Mouse (Mus musculus) lung, postnatal 4 days (tissue): ENCODE data around the gene Lin54.
"Not testable (repeated sequence)": the region's sequence is repeated elsewhere in the genome, so short reads cannot be mapped to it uniquely, and the experiment has no call there.

Experiments used
- DNase-seq, 2 experiments: peaks; one replicate each; pipeline ENCODE4 v3.0.0; 2021

Lin54 gene

DNA sequence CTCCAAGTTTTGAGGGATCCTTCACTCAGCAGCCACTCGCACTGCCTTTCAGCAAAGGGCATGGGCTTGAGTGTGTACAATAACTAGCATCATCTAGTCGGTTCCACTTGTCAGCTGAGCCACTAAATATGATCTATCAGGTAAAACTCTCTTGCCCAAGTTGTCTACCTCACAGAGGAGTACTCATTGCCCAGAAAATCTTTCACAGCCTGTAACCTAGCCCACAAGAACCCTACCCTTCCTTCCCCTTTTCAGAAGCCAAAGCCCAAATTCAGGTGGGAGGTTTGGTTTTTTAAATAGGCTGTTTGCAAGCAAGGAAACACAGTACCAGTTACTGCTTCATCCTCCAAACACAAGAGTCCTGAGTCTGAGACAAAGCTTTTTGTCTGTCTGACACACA lies 13.3 kb downstream of the Lin54 start:
- DNase-seq: no peak

DNA sequence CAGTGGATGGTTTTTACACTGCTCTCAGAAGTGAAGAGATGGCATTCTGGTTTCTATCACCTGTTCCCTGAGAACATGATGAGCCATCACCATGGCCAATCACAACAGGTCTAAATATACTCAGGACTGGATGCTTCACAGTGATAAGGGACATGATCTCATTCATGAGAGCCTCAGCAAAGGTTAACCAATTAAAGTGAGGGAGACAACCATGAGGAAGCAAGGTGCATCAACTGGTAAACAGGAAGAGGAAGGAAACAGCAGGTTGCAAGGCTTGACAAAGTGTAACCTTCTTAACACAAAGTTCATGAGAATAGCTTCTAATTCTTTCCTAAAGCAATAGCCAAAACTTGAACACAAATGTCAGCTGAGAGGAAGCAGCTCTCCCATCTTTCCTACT lies 16.9 kb downstream of the Lin54 start:
- DNase-seq: no peak

DNA sequence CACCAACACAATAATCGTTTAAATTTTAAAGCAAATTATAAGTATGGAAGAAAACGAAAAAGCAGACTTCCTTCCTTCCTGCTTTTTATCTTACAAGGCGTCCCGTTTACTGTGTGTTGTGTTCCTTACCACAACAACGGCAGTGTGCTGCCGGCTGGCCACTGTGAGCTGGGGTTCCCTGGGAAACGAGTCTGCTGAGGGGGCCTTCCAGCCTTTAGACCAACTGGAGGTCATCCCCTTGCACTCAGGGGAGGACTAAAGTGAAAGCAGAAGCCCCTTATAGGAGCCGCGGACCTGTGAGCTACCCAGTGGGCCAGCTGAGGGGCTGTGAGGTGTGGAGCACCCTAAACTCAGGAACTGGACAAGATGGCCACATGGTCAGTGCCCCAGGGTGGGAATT lies 22.8 kb downstream of the Lin54 start:
- no peak for DNase-seq

DNA sequence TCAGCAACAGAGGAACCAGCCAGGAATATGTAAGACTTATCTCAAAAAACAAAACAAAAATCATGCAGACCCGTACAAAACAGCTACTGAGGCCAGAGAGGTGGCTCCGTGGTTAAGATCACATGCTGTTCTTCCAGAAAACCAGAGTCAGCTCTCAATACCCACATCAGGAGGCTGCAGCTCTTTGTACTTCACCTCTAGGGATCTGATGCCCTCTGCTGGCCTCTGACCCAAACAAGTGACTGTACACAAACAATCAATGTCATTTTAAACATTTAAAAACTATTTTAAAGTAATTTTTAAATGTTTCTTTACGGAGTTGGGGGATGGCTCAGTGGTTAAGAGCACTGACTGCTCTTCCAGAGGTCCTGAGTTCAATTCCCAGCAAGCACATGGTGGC lies 24.1 kb downstream of the Lin54 start:
- no peak for DNase-seq

DNA sequence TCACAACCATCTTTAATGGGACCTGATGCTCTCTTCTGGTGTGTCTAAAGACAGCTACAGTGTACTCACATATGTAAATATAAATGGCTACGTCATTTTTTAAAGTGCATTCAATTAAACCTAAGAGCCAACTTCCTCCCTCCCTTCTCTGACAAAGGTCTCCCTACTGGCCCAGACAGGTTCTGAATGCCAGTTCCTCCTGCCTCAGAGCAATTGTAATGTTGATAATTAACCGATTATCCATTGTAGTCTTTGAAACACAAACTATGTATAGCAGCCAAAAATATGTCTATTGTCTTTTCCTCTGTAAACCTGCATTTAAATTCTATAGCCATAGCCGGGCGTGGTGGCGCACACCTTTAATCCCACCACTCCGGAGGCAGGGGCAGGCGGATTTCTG lies 33.1 kb downstream of the Lin54 start:
- no peak for DNase-seq

DNA sequence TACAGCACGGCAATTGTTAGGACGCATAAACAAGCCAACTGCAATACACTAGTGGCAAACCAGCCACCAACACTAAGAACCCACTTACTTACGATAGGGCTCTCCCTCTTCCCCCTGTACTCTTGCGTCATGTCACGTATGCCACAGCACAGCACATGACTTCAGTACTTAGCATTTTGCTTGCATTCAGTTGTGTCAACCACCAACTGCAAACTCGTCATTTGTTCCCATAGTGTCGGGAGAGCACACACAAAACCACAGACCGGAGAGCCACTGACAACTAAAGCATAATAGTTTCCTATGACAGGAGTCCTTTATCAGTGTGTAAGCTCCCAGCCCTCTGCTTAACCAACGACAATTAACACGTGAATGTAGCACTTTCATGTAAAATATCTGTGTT lies 33.8 kb downstream of the Lin54 start:
- no peak for DNase-seq

DNA sequence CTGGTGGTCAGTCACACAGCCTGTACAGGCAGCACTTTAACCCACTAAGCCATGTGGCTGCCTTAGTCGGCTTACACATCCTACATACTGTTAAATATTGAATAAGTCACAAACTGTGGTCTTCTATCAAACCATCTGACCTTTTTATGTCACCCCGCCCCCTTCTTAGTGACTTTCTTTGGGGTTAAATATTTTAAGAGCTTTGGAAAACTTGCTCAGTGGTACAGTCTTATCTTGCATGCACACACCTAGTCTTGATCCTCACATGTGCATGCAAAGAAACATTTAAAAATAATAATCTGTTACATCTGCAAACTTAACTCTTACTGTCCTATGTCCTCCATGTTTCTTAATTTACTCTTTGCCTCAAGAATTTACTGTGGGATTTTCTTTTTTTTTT lies 38.1 kb downstream of the Lin54 start:
- no peak for DNase-seq

DNA sequence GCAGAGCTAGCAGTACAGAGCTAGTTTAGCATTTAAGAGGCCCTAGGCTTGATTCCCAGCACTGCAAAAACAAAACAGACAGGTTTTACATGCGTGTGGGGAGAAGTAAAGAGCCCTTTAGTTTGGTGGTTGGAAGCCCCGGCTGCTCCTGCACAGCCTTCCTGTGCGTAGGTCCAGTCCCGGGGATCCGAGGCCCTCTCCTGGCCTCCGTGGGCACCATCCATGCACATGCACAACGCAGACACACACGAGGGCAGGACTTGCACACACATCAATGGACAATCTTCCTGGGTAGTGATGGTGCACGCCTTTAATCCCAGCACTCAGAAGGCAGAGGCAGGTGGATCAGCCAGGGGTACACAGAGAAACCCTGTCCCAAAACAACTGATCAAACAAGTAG lies 38.9 kb downstream of the Lin54 start:
- no peak for DNase-seq

DNA sequence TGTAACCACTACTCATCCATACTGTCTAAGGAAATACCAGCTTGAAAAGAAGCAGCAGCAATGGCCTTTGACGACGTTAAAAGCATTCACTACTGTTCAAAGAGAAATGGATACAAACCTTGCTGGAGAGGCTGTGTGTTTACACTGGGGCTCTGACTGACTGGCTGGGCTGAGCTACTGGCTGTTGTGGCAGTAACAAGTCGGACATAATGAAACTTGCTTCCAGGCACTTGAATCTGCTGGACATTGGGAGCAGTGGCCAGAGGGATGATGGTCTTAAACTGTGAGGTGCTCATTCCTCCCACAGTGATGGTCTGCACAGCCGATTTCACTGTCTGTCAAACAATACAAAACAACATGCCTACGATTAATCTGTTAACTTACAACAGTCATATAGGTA lies 41.0 kb downstream of the Lin54 start:
- no peak for DNase-seq

DNA sequence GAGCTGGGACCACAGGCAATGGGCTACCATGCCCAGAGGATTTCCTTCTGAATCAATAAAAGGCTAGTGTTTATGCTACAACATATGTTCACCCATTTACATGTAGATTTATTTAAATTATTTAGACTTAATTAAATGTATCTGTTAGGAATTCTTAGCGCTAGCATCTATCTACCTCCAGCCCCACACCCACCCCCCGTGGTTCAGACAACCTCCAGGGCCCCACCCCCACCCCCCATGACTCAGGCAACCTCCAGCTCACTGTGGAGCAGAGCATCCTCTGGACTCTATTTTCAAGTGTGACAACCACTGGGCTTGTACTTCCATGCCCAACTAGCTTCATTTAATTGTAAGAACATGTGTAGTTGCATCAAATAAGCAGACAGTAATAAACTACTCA lies 48.6 kb downstream of the Lin54 start:
- DNase-seq: no peak

DNA sequence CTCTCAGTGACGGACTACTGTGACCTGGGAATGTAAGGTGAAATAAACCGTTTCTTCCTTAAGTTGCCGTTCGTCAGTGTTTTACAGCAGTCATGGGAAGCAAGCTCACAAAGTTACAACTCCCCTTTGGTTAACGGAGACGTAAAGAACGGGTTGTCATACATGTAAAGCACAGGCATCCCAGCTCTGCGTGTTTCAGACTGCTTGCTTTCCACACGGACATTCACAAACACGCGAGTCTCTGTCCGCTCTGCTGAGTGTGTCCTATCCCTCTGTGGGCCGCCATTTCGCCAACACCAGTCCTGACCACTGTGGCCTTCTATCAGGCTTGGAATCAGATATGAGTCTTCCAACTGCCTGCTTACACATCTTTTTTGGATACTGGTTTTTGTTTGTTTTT lies 61.6 kb downstream of the Lin54 start:
- no peak for DNase-seq

DNA sequence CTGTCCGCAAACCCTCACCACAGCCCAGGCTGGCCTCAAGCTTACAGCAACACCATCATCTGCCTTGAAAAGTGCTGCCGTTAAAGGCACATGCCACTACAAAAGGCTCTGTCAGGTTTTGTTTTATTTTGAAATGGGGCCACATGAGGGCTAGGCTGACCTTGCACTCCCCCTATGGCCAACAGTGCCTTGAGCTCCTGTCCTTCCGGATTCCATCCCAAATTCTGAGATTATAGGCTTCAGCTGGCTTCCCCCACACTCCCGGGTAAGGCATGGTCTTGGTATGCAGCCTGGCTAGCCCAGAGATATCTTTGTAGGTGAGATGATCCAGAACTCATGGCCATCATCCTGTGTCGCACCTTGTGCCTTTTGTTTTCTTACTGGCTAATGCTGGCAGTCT lies 62.5 kb downstream of the Lin54 start:
- DNase-seq: no peak

DNA sequence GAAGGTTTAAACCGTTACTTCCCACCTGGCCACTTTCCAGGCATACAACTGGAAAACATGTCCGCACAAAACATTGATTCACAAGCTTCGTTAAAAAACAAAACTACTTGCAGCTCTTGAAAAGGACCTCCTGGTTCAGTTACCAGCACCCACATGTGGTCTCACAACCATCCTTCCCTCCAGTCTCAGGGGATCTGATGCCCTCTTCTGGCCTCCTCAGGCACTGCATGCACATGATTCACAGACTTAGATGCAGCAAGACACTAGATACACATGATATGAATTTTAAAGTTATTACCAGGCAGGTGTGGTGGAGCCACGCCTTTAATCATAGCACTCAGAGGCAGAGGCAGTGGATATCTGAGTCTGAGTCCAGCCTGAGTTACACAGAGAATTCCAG lies 63.4 kb downstream of the Lin54 start:
- DNase-seq: no peak

DNA sequence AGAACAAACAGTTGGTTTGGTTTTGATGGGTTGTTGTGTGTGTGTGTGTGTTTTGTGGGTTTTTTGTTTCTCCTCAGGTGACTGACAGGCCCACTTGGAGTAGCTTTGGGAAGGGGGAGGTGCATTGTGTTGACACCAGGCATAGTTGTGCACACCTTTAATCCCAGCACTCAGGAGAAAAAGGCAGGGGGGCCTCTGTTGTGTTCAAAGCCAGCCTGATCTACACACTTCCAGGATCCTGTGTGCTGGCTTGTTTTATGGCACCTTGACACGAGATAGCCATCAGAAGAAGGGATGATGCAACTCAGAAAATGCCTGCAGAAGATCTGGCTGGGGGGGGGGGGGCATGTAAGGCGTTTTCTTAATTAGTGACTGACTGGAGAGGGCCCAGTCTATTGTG lies 69.5 kb downstream of the Lin54 start:
- no peak for DNase-seq

DNA sequence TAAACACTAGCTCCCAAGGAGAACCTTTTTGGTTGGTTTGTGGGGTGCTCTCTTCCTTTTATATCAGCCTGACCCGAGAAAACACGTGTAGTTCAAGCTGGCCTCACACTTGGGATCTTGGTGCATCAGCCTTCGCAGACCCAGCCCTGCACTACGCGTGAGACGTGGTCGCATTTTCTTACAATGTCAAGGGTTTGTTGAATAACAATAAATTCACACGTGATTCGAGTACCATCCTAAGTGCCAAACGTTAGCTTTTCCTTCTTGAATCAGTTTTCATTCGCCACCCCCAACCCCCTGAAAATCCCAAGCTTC lies 70.4 kb downstream of the Lin54 start:
- DNase-seq: no peak

DNA sequence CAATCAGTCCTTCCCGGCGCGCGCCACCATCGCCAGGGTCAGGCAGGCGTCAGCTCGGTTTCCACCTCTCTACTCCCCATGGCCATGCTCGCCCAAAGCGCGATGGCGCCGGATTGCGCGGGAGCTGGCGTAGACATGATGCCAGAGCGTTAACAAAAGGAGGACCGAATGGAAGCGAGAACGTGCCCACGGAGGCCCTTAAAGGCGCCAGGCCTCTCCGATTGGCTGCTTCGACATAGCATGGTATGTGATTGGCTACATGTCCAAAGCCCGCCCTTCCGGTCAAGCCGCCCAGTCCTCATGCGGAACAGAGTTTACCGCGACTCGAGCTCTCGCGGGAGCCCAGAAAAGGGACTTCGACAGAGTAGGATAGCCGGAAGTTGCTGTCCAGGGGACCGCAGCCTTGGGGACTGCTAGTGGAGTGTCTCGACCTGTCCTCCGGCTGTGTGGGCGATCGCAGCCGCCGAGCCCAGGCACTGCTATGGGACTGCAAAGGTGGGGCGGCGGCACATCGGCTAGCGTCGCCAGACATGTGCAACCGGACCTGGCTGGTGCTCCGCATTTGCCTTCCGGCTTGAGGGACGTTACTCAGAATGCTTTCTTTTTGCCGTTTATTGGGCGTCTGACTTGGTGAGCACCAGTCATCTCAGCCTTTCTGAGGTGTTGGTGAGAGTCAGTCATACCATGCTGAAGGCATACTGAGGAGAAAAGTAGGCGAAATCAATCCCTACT lies 70.9 kb downstream of the Lin54 start:
- DNase-seq: peak; percentile 94 to 96

DNA sequence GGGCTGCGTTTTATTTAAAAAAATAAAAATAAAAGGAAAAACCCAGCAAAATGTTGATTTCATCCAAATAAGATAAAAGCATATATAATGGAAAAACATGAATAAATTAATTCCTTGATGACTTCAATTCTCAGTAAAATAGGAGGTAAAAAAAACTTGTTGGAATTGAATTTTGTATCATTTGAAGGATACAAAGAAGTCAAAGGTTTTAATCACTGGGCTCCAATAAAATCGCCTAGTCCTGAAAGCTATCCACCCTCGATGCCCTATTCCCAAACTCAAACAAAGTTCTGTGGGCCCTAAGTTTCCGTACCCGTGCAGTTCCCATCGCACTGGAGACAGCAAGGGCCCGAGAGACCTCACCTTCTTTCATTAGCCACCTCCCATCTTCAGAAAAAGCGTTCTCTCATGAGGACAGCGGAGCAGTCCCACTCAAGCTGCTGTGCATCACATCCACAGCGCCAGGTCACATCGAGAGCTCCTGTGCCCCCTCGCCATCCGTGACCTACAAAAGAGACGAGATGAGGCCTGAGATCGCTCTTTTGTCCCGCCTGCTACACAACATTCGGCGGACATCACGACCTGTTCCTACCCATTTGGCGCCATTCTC lies 71.6 kb downstream of the Lin54 start:
- no peak for DNase-seq

DNA sequence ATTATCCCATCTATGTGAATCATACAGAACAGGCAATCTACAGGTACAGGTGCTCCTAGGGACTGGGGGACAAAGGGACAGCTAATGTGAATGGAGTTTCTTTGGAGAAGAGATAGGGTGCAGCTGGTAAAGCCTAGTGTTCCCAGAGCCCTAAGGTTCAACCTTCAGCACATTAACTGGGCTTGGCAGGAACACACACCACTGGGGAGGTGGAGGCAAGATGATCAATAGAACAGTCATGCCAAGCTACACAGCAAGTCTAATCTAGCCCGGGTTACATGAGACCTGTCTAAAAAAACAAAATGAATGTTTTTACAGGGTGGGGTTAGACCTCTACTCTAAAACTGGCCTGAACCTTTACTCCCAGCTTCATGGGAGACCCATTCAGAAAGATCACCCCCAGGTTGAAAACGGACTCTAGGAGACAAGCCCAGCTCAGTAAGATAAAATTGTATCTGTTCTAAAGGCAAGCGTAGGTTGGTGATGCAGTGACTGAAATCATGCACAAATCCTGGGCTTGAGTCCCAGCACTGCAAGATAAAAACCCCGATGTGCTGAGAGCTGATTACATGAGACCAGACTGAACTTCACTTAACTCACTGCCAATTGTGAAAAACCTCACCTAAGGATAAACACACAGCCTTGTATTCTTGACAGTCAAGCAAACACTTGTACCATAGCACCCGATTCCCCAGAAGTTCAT lies 72.3 kb downstream of the Lin54 start:
- DNase-seq: no peak

DNA sequence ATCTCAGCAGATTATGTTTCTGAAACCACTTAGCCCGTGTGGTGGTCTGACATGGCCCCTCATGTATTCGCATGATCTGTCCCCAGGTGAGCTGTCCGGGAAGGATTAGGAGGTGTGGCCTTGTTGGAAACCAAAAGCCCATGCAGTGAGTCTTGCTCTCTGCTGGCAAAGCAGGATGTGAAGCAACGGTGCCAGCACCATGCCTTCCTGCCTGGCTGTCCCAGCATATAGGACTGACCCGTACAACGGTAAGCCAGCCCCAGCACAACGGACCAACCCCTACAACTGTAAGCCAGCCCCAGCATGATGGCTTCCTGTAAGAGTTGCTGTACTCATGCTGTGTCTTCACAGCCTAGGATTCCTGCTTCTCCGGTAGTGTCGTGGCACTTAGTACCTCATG lies 73.2 kb downstream of the Lin54 start:
- peak in 1 of 2 experiments; percentile 26 for DNase-seq

DNA sequence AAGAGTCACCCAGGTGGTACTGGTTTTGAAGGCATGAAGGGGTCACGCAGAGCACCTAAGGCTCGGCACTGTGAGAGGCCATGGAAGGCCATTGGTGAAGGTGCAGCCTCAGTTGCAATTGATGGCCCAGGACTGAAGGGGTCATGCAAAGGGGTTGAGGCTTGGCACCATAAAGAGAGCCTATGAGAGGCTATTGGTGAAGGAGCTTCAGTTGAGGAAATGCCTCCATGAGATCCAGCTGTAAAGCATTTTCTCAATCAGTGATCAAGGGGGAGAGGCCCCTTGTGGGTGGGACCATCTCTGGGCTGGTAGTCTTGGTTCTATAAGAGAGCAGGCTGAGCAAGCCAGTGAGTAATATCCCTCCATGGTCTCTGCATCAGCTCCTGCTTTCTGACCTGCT lies 74.6 kb downstream of the Lin54 start:
- not testable (repeated sequence) for DNase-seq

DNA sequence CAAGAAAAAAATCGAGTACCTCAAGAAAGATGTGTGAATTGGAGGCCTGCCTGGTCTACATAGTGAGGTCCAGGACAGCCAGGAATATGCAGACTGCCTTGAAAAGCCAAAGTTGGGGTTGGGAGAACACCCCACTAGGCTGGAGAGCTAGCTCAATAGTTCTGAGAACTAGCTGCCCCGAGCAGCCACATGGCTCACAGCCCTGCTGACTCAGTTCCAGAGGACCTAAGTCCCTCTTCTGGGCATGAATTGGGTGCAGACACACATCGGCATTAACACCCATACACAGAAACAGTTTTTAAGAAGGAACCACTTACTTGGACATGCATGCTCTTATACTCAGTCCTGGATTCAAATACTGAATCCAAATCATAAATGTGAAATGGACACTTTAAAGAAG lies 76.2 kb downstream of the Lin54 start:
- no peak for DNase-seq

DNA sequence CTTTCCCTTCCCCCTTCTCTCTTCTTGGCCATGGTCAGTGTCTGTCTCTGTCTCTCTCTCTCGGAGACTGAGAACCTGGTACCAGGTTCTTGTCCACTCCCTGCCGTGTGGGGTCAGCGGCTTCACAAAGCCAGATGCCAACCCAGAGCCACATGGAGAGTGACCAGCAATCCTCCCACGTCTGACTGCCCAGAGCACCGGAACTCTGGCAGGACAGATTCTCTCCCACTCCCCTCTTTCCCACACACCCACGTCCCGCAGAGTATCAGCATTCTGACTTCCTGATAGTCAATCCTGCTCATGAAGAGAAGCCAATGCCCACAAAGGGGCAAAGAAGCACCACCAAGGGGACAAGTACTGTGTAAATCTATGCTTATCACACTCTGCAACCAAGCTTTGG lies 76.8 kb downstream of the Lin54 start:
- DNase-seq: no peak

DNA sequence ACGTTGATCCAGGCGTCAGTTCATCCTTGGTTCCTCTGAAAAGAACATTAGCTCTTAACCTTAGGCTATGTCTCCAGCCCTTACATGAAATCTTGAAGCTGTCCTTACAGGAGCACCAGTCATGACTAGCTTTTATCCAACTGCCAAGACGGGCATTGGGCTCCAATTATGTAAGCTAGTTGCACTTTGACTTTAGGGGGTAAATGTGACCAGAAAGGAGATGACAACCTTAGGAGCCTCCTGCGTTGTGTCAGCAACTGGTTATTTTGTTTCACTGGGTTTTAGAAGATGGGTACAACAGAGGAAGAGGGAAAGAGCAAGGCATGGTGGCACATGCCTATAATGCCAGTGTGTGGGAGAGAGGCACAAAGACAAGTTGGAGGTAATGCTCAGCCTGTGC lies 81.6 kb downstream of the Lin54 start:
- no peak for DNase-seq

DNA sequence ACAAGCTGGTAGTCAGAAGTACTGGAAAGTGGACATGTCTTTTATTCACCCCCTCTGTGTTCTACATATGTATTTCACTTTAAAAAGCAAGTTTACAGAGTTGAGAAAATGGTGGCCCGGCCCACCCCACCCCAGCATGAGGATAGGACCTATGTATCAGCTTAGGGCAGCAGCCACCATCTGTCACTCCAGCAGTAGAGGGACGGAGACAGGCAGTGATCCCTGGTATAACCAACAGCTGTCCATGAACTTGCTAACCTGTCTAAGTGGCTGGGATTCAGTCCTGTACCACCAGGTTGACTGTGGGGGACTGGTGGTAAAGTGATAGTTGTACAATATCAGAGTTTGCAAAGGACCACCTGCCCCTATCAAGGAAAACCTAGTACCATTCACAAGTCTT lies 82.4 kb downstream of the Lin54 start:
- no peak for DNase-seq
